Mouse (Mus musculus): Measurements from ENCODE around the gene Gm6588.

DNA sequence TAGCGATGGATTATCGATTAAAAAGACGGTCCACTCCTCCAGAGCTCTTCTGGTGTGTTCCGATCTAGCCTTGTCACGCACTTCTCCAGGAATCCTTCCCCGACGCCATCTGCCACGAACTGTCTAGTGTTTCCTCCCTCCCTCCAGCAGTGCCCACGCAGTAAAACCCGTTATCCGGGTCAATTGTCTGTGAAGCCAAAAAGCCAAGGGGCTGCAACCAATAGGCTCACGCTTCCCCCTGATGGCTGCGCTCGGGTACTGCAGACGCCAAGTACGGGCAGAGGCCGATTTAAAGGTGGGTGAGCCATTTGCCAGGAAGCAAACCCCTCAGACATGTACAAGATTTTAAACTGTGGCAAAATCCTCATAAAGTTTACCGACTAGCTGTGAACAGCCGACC lies 20.3 kb upstream of the Gm6588 start:
- no peak for TF ChIP-seq TAL1 (IDR thresholded peaks at IDR 0.05; ENCODE audit: low read length)
- TF ChIP-seq GATA1 (IDR thresholded peaks at IDR 0.05; ENCODE audit: low read length), result no peak

All from erythroblast, embryonic 14.5 days (primary cell).